In the genomic region with DNA sequence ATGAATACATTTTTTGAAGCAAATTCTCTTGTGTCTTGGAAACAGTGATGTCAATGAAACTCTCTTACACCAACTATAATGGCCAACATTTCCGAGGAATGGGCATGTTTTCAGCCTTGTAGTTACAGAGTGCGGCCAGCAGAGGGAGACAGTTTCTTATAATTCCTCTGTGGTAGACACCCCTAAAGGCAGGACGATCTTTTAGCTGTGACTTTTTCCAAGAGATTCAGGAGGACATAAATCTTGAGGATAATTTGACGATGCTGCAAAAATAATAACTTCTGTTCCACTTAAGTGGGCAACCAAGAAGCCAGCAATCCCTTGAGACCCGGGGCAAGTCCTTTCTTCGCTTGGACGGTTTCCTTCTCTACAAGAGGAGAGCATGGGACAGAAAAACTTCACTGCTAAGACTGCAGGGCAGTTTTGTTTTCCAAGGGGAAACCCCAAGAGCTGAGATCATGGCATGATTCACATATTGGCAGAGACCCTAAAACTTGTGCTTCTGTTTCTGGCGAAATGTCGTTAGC, we compare ENCODE assay signal across 8 mouse cellular contexts. TPM values are rescaled to one million over a fixed set of nuclear protein-coding genes. Genes with fewer than 3 reads are reported as not detected.
DNase-seq lines count a peak whose midpoint lies in the region; ATAC-seq and TF ChIP-seq lines count a peak whose summit lies in the region.

No protein-coding gene starts in this region.

- H3K27me3 ChIP-seq in testis, adult 2 months (ENCODE audit: control insufficient read depth, insufficient read depth, low read length): no peaks in the 10 kb centered on the region
- H3K27me3 ChIP-seq in cerebellum, adult 2 months (ENCODE audit: control insufficient read depth, insufficient read depth, low read length): no peaks in the 10 kb centered on the region
- H3K27me3 ChIP-seq in kidney, adult 2 months (replicated peaks; ENCODE audit: control insufficient read depth, insufficient read depth, low read length): no peaks in the 10 kb centered on the region
- H3K27me3 ChIP-seq in limb, embryonic 11.5 days (ENCODE audit: control insufficient read depth, insufficient read depth, low read length): no peaks in the 10 kb centered on the region

- no peak for ATAC-seq in limb, embryonic 11.5 days (ENCODE audit: insufficient number of reproducible peaks, low FRiP score, low TSS enrichment, low read depth)

- peak; percentile 28; the same call in 1 of the 2 replicates for TF ChIP-seq CTCF in testis, adult 2 months (IDR thresholded peaks at IDR 0.05; ENCODE audit: control insufficient read depth, insufficient read depth, insufficient replicate concordance, low read depth, low read length)
- peak; percentile 70 for TF ChIP-seq CTCF in cerebellum, adult 2 months (IDR thresholded peaks at IDR 0.05; ENCODE audit: borderline replicate concordance, insufficient read depth, low read depth, low read length)
- TF ChIP-seq CTCF in kidney, adult 2 months (conservative IDR thresholded peaks at IDR 0.05; ENCODE audit: insufficient read depth, insufficient read length, low read depth, low read length): peak; percentile 71

- H3K4me3 ChIP-seq in testis, adult 2 months (ENCODE audit: control insufficient read depth, low read depth, low read length): no peak overlapping the region
- H3K4me3 ChIP-seq in cerebellum, adult 2 months (replicated peaks; ENCODE audit: insufficient read depth, low read depth, low read length): no peak overlapping the region
- peak overlapping the region; percentile 23 for H3K4me3 ChIP-seq in kidney, adult 2 months (ENCODE audit: insufficient read depth, low read depth, low read length)
- no peak overlapping the region for H3K4me3 ChIP-seq in limb, embryonic 11.5 days (ENCODE audit: low read depth, low read length)

- WGBS in cerebellum, adult 2 months: 14% methylated on average over 9 of the region's 9 CpGs
- 4% methylated on average over 9 of the region's 9 CpGs for WGBS in kidney, adult 2 months
- WGBS in limb, embryonic 11.5 days: 29% methylated on average over 9 of the region's 9 CpGs

- no peaks in the 10 kb centered on the region for H3K9me3 ChIP-seq in limb, embryonic 11.5 days (ENCODE audit: control insufficient read depth, low read length)

- no peak overlapping the region for H3K4me2 ChIP-seq in limb, embryonic 11.5 days (ENCODE audit: low read depth, severe bottlenecking)

- no peak for DNase-seq in testis, postnatal 14 days (ENCODE audit: low spot score)
- peak; percentile 77 to 81 for DNase-seq in cerebellum, adult 2 months
- peak; percentile 69 for DNase-seq in gastrocnemius, postnatal 25 days
- DNase-seq in kidney, adult 2 months: peak; percentile 90
- peak; percentile 82 for DNase-seq in limb, embryonic 11.5 days (ENCODE audit: low spot score)
- DNase-seq in neural tube, embryonic 10.5 days (ENCODE audit: extremely low spot score, low spot score): peak; percentile 72
- peak; percentile 84 for DNase-seq in testis, postnatal 10 days (ENCODE audit: low spot score)

- no peaks in the 10 kb centered on the region; the same call in 1 of the 2 replicates for H3K36me3 ChIP-seq in testis, adult 2 months (ENCODE audit: control insufficient read depth, insufficient read depth, low read length)
- no peaks in the 10 kb centered on the region for H3K36me3 ChIP-seq in kidney, adult 2 months (ENCODE audit: control insufficient read depth, insufficient read depth, low read length)
- H3K36me3 ChIP-seq in limb, embryonic 11.5 days (ENCODE audit: control insufficient read depth, insufficient read depth, low read length): no peaks in the 10 kb centered on the region

- H3K9ac ChIP-seq in limb, embryonic 11.5 days (ENCODE audit: low read length): no peak overlapping the region

- TF ChIP-seq POLR2A in testis, adult 2 months (IDR thresholded peaks at IDR 0.05; ENCODE audit: control insufficient read depth, low read depth, low read length): no peak
- no peak for TF ChIP-seq POLR2A in cerebellum, adult 2 months (IDR thresholded peaks at IDR 0.05; ENCODE audit: borderline replicate concordance, insufficient read depth, low read length)
- no peak for TF ChIP-seq POLR2A in kidney, adult 2 months (IDR thresholded peaks at IDR 0.05; ENCODE audit: low read depth, low read length)

- peaks cover 6% of the 10 kb centered on the region for H3K4me1 ChIP-seq in testis, adult 2 months (ENCODE audit: control insufficient read depth, insufficient read depth, low read length)
- H3K4me1 ChIP-seq in cerebellum, adult 2 months (ENCODE audit: control insufficient read depth, insufficient read depth, low read length): peaks cover 2% of the 10 kb centered on the region; the same call in 1 of the 2 replicates
- H3K4me1 ChIP-seq in kidney, adult 2 months (ENCODE audit: control insufficient read depth, insufficient read depth, low read length): peaks cover 20% of the 10 kb centered on the region
- no peaks in the 10 kb centered on the region; the same call in 1 of the 2 replicates for H3K4me1 ChIP-seq in limb, embryonic 11.5 days (ENCODE audit: control insufficient read depth, insufficient read depth, low read length)

- no peak overlapping the region for H3K27ac ChIP-seq in testis, adult 2 months (ENCODE audit: control insufficient read depth, insufficient read depth, low read depth, low read length)
- H3K27ac ChIP-seq in cerebellum, adult 2 months (ENCODE audit: insufficient read depth, low read length): no peak overlapping the region
- peak overlapping the region; percentile 51; the same call in 1 of the 2 replicates for H3K27ac ChIP-seq in kidney, adult 2 months (ENCODE audit: insufficient read depth, low read depth, low read length)
- no peak overlapping the region for H3K27ac ChIP-seq in limb, embryonic 11.5 days (replicated peaks; ENCODE audit: low read depth, low read length)

RNA-seq across cellular contexts. Expression of gene Szrd1, which starts 2.8 kb away (rescaled TPM):
- polyA plus RNA-seq in testis, adult 2 months (2012; rRNA removed): 8.2 and 8.6 TPM in 2 replicates
- 29.2 and 29.9 TPM in 2 replicates for polyA plus RNA-seq in cerebellum, adult 2 months (2012; rRNA removed)
- 100 to 1,000 TPM; 131 to 162 TPM for total RNA-seq in gastrocnemius, postnatal 25 days (2021)
- 59.3 and 60.3 TPM in 2 replicates for polyA plus RNA-seq in kidney, adult 2 months (2012; rRNA removed)
- 30.5 and 39.1 TPM in 2 replicates for polyA plus RNA-seq in limb, embryonic 11.5 days (2014; fragmentation: Nextera tagmentation; extraction: Ambion mirVana)

RNA-seq across cellular contexts. Expression of gene Fbxo42, which starts 5.4 kb away (rescaled TPM):
- polyA plus RNA-seq in testis, adult 2 months (2012; rRNA removed): 10.7 and 11.0 TPM in 2 replicates
- polyA plus RNA-seq in cerebellum, adult 2 months (2012; rRNA removed): 21.1 and 21.5 TPM in 2 replicates
- 1 to 10 TPM; 7.3 to 9.6 TPM for total RNA-seq in gastrocnemius, postnatal 25 days (2021)
- 11.7 and 13.0 TPM in 2 replicates for polyA plus RNA-seq in kidney, adult 2 months (2012; rRNA removed)
- 30.4 and 36.6 TPM in 2 replicates for polyA plus RNA-seq in limb, embryonic 11.5 days (2014; fragmentation: Nextera tagmentation; extraction: Ambion mirVana)

RNA-seq across cellular contexts. Expression of gene Spata21, which starts 54.2 kb away (rescaled TPM):
- polyA plus RNA-seq in testis, adult 2 months (2012; rRNA removed): 518 and 561 TPM in 2 replicates
- 0.21 and 0.48 TPM in 2 replicates for polyA plus RNA-seq in cerebellum, adult 2 months (2012; rRNA removed)
- total RNA-seq in gastrocnemius, postnatal 25 days (2021): not detected
- polyA plus RNA-seq in kidney, adult 2 months (2012; rRNA removed): 0.03 and 0.26 TPM in 2 replicates
- polyA plus RNA-seq in limb, embryonic 11.5 days (2014; fragmentation: Nextera tagmentation; extraction: Ambion mirVana): 0.32 TPM in 1 of 2 replicates, not detected in the other

Comparison
In these comparisons a context has a peak if more than half of its experiments do, and no peak if none do; other contexts are left out.
1. RNA of gene Spata21, which starts 54.2 kb away (polyA plus RNA-seq): 518 to 561 TPM in testis, adult 2 months; 0.32 TPM in limb, embryonic 11.5 days, 0.21 to 0.48 TPM in cerebellum, adult 2 months and 0.03 to 0.26 TPM in kidney, adult 2 months; every median in the first group is over 100 times any median in the second.
2. Peak in every context shown above with its lines, with median percentiles within 50 percentile points of each other: CTCF ChIP-seq.